Mouse (Mus musculus) cerebellum, postnatal 4 days (tissue): ENCODE measurements at regions not wholly inside any gene's neighbourhood (a gene's known extent, or its start where the extent isn't known, plus 50 kb on each side); places are given as distances from the start of the nearest gene placed in this dataset.

ENCODE experiments used
- DNase-seq, 2 experiments: peaks; one replicate each; pipeline ENCODE4 v3.0.0; 2022; ENCODE audit warnings: low spot score in 2 of 2, mixed read lengths in 1 of 2

DNA sequence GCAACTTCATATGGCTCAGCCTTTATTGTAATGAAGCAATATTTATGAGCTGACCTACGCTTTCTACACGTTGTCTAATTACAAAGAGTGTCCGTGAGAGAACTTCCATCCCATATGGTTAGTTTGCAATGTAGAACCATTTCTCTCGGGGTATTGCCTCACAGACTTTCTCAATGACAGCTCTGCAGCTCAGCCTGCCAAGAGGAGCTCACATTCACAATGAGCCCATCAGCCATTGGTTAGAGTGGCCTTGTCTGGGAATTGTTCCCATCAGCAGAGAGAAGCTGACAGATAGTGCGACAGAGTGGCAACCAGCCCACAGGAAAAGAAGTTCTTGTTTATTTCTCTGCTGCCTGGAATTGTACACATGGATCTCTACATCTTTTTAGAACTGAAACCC, 409.7 kb downstream of the Zfp704 start:
- DNase-seq: peak in 1 of 2 experiments; percentile 18

DNA sequence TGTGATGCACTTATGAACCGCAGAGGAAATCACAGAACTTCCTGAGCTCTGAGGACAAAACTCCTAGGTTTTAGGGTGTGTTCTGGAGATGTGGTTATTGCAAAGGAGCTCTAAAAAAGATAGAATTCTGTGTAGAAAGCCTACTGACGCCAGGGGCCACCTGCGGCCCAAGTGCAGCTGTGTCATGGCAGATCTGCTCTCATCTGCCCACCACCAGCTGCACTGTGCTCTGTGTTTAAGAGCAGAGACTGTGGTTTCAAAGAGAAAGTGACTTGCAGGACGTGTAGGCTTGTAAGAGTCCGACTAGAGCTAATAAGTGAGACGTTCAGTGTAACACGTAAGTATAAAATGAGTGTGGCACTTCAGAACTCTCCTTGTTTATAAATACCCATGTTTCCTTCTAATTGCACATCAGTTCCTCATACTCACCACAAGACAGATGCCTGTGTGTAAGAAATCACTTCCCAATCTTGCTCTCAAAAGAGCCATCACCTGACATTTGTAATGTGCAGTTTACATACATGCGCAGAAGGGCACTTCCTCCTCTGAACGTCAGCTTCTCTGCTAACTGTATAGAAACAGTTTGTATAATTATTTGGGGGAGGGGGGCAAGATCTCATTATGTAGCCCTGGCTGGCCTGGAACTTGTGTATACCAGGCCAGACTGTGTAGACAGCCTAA, 411.1 kb downstream of the Zfp704 start:
- DNase-seq: no peak

DNA sequence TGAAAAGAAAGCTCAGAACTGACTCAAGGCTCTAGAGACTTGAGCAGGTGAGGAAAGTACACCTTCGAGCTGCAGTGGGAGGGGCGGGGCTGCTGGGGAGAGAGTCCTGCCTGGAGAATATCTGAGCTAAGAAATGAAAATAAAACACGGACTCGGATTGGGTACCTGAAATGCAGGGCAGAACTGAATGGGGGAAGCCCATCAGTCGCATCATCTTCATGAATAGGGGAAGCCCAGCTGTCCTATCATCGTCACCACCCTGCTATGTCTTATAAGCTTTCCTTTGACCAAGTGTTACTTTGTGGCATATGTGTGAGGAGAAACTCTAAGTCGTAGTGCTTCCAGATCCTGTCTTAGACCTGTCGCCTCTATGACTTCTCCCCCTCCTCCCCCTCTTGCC, 414.1 kb downstream of the Zfp704 start:
- no peak for DNase-seq

DNA sequence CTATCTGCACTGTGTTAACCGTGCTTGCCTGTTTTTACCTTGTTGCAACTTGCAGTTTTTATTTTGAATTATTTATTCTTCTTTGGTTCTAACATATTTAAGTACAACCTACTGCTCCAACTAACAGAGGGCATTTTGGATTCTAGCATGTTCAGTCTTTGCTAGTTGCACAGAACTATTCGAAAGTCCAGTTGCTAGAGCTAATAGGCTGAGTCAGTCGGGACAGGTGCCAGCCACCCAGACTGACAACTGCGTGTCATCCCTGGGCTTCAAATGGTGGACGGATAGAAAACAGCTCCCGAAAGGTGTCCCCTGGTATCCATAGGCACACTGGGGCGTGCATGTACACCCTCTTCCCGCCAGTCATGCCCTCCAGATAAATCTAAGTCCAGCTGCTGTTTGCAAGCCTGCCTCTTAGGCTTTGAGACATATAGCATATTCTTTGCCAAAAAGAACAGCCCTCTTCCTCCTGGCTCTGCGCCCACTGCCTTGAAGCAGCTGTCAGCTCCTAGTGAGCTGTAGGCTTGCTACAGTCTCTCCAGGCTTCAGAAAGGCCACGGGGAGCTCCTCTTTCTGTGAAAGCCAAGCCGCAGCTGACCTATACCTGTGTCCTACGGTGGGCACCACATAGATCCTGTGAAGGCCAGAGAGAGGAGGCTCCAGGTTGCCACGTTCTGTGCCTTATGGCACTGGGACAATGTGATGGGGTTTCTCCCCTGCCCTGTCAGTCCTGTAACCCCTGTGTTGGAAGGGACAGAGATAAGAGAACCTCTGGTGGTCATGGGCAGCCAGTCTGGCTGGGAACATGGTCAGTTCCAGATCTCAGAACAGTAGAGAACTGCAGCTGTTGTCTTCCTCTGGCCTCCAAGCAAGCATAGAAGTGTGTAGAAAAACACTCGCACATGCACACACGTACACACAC, 420.3 kb downstream of the Zfp704 start:
- peak in 1 of 2 experiments; percentile 70 for DNase-seq

DNA sequence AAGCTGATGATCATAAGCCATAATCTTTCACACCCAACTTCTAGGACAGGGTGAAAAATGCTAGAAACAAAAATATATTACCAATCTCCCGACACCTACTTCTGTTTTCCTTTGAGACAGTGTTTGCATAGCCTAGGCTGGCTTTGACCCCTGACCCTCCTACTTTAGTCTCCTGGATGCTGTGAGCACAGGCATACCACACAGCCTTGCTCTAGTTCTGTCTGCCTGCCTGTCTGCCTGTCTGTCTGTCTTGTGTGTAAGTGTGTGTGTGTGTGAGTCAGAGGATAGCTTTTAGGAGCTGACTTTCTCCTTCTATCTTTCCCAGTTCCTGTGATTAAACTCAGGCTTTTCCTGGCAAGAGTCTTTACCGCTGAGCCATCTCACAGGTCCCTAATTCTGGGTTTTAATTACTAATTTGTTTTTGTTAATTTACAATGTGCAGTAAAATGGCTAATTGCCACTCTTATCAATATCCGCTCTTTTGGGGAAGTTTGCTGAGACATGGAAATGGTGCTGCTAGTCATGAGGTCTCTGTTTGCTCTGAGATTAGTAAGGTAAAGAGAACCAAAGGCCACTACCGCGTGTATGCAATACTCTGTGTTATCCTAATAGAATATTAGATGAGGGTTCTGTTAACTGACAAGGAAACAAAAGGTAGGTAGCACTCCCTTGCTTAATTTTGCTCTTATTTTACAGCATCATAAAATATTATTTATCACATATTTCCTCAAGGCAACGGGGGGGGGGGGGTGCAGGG, 423.3 kb downstream of the Zfp704 start:
- DNase-seq: no peak

DNA sequence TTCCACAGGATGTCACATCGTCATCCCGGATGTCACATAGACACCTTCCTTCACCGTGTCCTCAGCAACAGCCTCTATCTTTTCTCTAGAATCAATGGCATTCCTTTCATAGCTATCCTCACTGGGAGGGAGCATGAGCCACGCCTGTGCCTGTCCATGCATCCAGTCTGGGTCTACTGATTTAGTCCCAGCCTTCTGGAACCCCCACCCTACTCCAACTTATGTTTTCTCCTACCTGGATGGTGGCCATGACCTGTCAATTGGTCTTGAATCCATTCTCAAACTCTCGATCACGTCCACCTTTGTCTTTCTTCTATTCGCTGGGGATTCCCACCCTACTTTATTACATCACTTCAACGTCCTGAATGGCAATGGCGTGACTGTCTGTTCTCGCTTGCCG, 428.3 kb downstream of the Zfp704 start:
- no peak for DNase-seq

DNA sequence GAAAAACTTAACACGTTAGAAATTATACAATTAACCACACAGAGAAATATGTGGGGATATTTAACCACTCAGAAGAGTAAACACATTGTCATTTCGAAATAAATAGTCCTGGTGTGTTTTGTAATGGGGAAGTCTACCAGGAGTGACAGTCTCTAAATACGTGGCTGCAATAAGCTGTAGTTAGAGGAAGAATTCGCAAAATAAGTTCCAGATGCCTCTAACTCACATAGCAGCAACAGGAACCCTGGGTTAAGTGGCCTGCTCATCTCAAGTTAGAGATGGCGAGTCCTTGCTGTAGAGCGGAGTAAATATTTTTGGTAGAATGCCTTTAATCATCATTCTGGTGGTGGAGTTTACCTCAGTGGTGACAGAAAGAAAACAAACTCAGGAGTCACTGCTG, 430.2 kb downstream of the Zfp704 start:
- no peak for DNase-seq

DNA sequence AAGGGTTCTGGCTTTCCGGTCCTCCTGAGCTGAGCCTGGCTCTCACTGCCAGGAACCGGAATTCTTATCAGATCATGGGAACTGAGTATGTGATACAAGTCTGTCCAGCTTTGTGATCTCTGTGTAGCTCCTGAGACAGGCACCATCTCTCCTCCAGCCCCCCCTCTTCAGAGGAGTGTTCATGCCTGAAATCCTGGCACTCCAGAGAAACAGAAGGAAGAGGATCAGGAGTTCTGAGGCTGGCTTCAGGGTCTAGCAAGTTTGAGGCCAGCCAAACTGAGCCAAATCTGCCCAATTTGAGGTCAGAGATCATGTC, 435.4 kb downstream of the Zfp704 start:
- no peak for DNase-seq

DNA sequence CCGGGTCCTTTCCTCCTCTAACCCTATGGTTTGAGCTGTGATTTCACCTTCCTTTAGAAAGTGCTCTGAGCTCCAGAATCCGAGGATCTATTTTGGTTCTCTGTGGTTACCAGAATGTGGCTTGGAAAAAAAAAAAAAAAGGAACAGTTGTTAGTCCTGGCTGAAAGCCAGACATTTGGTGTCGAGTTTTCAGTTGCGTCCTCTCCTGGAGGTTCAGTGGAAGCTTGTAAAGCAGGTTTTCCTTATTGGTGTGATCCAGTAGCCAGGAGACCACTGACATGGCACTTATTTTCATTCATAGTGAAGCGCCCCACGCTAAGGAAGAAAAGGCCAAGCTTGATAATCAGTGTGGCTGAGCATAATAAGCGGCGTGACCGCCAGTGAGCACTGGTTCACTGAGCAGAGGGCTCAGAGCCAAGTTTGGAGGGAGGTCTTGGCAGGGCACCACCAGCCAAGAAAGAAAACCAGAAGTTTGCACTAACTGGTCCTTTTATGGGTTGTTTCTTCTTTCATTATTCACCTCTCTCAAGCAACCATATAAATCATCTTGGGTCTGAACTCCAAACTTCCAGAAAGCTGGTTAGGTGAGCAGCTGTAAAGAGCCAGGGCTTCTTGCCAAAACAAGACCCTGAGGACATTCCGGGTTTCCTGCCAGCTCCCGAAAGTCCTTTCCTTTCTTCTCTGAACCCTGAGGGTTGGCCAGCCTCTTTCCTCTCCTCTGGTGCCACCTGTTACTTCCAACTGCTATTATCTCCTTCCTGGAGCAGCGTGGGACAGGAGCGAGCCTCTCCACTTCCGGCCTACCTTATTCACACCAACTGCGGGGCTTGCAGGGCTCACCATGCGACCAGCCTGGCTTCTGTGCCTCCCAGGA, 436.0 kb downstream of the Zfp704 start:
- peak; percentile 27 to 85 for DNase-seq

DNA sequence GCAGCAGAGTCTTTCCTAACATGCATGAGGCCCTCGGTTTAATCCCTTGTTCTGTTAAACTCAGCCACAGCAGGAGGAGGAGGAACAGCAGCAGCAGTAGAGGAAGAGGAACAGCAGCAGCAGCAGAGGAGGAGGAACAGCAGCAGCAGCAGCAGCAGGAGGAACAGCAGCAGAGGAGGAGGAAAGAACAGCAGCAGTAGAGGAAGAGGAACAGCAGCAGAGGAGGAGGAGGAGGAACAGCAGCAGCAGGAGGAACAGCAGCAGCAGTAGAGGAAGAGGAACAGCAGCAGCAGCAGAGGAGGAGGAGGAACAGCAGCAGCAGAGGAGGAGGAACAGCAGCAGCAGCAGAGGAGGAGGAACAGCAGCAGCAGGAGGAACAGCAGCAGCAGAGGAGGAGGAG, 437.9 kb downstream of the Zfp704 start:
- no peak for DNase-seq

DNA sequence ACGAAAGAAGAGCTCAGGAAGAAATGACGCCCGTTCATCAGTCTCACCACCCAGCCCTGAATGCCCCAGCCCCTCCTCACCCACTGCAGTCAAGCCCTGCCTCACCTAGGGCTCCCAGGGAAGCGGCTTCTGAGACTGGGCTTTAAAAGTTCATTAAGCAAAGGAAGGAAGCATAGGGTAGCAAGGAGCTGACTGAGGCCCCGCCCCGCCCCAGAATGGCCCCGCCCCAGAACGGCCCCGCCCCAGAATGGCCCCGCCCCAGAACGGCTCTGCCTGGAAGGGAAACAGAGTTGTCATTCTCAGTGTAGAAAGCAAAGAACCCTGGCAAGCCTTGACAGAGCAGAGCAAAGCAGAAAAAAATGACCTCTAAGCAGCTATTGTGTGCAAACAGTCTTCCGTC, 440.9 kb downstream of the Zfp704 start:
- no peak for DNase-seq

DNA sequence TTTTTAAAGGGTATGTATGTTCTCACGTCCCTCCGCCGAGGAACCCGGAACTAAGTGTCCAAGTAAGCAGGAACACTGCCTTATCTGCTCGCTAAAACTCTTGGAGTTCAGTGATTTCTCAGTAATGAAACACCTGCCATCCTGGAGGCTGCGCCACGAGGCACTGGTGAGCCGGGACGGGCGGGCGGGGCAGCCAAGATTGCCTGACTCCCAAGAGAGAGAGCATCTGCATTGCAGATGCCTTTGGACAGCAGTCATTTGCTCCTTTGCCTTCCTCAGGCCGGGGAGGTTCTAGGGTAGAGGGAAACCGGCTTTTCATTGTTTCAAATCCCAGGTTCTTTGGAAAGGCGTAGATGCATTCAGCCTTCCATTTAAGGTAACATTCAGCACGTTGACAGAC, 450.8 kb downstream of the Zfp704 start:
- DNase-seq: no peak

DNA sequence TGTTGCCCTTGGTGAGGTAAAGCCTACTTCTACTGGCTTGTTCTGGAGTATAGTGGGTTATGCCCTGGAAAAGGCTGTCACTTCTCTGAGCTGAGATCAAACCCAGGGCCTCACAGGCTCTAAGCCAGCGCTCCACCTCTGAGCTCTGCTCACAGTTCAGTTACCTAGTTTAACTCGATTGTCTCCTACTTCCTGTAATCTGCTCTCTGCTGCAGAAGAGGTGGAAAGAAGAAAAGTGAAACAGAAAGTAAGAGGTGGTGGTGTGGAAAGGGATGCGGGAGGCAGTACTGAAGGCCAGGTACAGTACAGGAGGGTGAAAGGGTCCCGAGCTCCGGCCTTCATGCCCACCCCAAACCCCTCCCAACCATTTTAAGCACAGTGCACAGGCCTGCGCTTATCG, 455.7 kb downstream of the Zfp704 start:
- no peak for DNase-seq

DNA sequence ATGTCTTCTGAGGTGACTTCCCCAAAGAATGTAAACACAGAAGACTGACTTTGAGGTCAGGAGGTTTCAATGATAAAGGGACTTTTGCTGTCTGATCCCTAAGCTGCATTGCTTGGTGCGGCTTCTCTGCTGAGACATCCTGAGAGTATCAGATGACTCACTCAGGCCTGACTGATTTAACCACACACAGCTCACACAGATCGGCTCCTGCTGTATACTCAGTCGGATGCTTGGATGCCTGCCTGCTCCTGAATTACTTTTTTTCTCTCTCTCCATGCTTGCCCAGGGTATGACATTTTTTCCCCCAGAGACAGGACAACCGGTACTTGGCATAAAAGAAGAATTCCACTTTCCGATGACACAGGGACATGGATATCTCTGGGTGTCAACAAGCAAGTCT, 456.2 kb downstream of the Zfp704 start:
- no peak for DNase-seq

DNA sequence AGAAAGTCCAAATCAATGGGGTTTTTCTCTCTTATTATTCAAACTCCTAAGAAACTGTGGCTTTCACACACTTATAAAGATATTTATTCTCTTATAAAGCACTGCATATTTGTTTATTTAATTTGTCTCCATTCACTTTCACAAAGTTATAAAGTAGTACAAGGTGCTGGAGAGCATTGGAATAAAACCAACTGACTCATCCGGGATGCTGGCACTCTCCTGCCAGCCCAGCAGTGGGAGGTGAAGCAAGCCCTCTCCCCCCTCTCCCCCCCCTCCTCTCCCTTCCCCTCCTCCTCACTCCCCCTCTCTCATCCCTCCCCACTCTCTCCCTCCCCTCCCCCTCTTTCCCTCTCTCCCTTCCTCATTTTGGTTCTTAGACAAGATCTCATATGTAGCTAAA, 457.6 kb downstream of the Zfp704 start:
- no peak for DNase-seq

DNA sequence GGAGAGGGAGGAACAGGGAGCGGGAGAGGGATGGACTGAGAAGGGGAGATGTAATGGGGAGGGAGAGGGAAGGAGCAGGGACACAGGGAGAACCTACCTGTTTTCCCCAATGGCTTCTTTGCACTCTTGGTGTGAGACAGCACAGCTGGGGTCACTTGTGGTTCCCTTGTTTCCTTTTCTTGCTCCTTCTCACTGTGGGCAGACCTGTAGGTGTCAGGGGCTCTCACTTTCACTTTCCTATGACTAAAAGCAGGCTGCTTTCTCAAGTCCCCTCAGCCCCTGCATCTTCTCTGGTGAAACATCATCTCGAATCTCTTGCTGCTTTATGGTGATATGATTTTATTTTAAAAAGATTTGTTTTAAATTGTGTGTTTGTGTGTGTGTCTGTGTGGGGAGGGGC, 458.3 kb downstream of the Zfp704 start:
- DNase-seq: no peak

DNA sequence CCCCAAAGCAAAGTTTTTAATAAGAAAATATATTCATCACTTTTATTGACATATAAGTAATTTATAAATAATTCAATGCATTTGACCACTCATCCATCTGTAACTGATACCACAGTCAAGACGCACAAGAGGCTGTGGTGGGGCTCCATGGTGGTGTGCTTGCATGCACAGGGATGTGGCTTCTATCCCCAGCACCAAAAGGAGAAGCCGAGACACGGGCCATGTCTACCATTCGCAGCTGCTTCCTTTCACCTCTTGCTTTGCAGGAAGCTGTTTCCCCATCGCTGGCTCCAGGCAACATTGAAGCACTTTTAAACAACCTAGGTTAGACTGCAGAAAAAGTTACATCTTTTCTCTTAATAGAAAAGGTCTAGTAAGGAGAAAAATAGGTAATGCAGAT, 461.3 kb downstream of the Zfp704 start:
- DNase-seq: no peak

DNA sequence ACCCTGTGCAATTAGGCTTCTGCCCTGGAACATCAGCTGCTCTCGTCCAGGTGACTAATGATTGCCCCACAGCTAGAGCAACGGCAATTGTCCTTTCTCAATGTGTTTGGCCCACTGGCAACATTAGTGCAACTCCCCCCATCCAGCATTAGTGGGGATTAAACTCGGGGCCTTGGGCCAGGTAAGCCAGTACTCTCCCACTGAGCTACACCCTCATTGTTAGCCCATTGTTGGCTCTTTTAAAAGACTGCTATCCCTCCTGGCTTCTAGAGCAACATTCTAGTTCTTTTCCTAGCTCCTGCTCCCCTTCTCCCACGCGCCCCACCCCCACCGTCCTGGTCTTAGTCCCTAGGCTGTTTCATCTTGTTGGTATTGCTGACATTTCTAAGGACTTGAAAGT, 463.4 kb downstream of the Zfp704 start:
- DNase-seq: no peak

DNA sequence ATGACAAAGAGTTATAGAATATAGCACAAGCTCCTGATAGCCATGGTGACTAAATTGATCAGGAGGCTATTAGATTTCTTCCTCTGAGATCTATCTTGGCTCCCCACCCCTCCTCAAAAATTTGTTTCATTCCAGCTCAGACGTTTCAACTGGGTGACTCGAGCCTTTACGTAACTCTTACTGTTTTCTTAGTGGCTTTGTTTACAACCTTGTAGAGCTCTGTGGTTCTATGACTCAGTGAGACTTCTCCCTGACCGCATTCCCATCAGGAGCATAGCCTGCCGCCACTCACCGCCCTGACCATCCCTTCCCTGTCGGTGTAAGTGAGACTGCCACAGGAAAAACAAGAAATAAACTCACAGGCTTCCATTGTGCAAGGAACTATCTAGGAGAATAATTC, 464.3 kb downstream of the Zfp704 start:
- no peak for DNase-seq

DNA sequence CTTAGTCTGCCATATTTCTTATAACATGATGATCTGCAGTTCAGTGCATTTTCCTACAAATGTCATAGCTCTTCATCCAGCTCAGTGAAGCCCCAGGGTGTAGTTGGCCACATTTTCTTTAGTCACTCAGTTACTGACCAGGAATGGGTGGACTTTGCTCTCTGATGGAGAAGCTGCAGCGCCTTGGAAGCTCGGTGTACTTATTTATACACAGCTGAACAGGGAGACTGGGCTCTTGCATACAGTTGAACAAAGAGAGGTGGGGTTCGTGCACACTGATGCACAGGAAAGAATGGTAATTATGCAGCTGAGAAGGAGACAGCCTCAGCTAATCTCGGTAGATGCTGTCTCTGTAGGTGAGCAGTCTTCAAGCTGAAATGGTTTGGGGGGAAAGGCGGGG, 468.0 kb downstream of the Zfp704 start:
- no peak for DNase-seq

DNA sequence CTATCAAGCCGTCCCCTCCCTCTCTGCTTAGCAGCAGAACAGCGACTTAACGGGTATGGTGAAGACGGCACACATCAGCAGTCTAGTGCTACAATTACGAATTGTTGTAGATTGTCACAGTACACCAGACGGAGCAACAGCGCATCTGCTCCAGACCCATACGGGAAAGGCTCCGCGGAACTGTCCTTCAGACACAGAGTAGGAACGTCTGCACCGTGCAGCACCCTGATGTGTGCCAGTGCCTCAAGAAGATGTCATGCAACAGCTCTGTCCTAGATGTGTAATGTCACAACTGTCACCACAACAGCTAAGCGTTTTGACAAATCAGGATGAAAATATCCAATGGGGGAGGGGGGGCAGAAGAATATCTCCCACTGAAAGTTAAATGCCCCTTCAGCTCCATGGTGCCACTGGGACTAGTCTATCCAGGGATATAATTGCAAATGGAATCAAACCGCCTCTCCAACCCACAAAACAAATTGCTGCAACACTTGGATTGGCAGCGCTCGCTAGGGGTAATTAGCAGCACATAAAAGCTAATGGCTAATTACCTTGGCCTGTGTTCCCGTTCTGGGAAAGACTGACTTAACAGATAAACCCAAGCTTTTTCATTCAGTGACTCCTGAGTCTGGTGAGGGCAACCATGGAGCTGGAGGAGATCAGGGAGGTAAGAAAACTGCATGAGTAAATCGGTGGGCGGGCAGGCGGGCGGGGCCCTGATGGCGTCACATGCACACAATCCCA, 472.6 kb downstream of the Zfp704 start:
- DNase-seq: no peak
